Mouse (Mus musculus) C2C12 (cell line): ENCODE data around the gene Lrrn4cl.

ENCODE experiments used
- CTCF ChIP-seq: IDR thresholded peaks from one replicate; pipeline ENCODE4 v1.5.1; 2011; ENCODE audit not compliant: control insufficient read depth, insufficient read depth, insufficient read length
- MAX ChIP-seq: IDR thresholded peaks from one replicate; pipeline ENCODE4 v1.6.1; 2011; ENCODE audit warnings: mild to moderate bottlenecking, control low read depth
- MYOG ChIP-seq: IDR thresholded peaks from one replicate; pipeline ENCODE4 v1.6.1; 2011; ENCODE audit not compliant: control insufficient read depth, insufficient read length; ENCODE audit errors: extremely low read depth
- USF1 ChIP-seq: IDR thresholded peaks from one replicate; pipeline ENCODE4 v1.6.1; 2011; ENCODE audit warnings: low read depth, mild to moderate bottlenecking, control low read depth, moderate library complexity

- no peak for TF ChIP-seq CTCF
- TF ChIP-seq USF1: no peak
- no peak for TF ChIP-seq MYOG
- no peak for TF ChIP-seq MAX
Measured at GRCm38 (mm10) chr19:8820424-8820956, 30.1 kb upstream of the Lrrn4cl start.
